Mouse (Mus musculus) forebrain, embryonic 12.5 days (tissue): ENCODE results near the gene Cd300lf. TPM values are rescaled to one million over a fixed set of nuclear protein-coding genes. Genes with fewer than 3 reads are reported as not detected.

Experiments
- ATAC-seq: fragments of 200-750 bp; cut with Nextera tagmentation; 2 replicates; pipeline ENCODE4 v1.8.0; 2017; ENCODE audit warnings: moderate TSS enrichment; ENCODE audit not compliant: low FRiP score
- H3K27ac ChIP-seq: fragments of 300-500 bp; sonication (generic); 2 replicates; pipeline ENCODE4 v1.5.1; 2016; ENCODE audit warnings: mild to moderate bottlenecking
- H3K27me3 ChIP-seq: fragments of 300-500 bp; sonication (generic); 2 replicates; pipeline ENCODE4 v1.6.1; 2016; ENCODE audit warnings: mild to moderate bottlenecking
- H3K36me3 ChIP-seq: fragments of 300-500 bp; sonication (generic); replicated peaks from 2 replicates; pipeline ENCODE4 v1.6.1; 2016; ENCODE audit warnings: mild to moderate bottlenecking
- H3K4me1 ChIP-seq: fragments of 300-500 bp; sonication (generic); 2 replicates; pipeline ENCODE4 v1.6.1; 2016
- H3K4me2 ChIP-seq: fragments of 300-500 bp; sonication (generic); 2 replicates; pipeline ENCODE4 v1.6.1; 2016; ENCODE audit warnings: mild to moderate bottlenecking, moderate library complexity
- H3K4me3 ChIP-seq: fragments of 300-500 bp; sonication (generic); replicated peaks from 2 replicates; pipeline ENCODE4 v1.5.1; 2016; ENCODE audit warnings: mild to moderate bottlenecking
- H3K9ac ChIP-seq: fragments of 300-500 bp; sonication (generic); 2 replicates; pipeline ENCODE4 v1.6.1; 2016; ENCODE audit warnings: mild to moderate bottlenecking
- H3K9me3 ChIP-seq: fragments of 300-500 bp; sonication (generic); 2 replicates; pipeline ENCODE4 v1.6.1; 2016
- WGBS: fragments of 180-500 bp; shearing (Covaris S2); methylation state at CpG from one replicate; pipeline ENCODE4 v1.1.7; 2016; 5-methylcytosine and 5-hydroxymethylcytosine counted together
- polyA plus RNA-seq: library from polyadenylated mRNA; unstranded; fragments of >200 nt; fragmentation: Nextera tagmentation; extraction: Ambion mirVana; gene quantifications from 2 replicates; pipeline ENCODE4 v1.2.1, GENCODE M21; 2016

Gene Cd300lf
- polyA plus RNA-seq, 1 experiment from 2014 or later = 0.19 TPM

GRCm38 (mm10) chr11:115157933-115158719 lies 24.3 kb upstream of the Cd300lf start:
- Histone ChIP-seq H3K4me2 (no peak overlapping the region), H3K9me3 (no peaks in the 10 kb centered on the region), H3K9ac (no peak overlapping the region), H3K27ac (no peak overlapping the region), H3K4me1 (peaks cover 28% of the 10 kb centered on the region), H3K36me3 (no peaks in the 10 kb centered on the region), H3K4me3 (no peak overlapping the region), H3K27me3 (peaks cover 73% of the 10 kb centered on the region)
- 32% methylated on average over 12 of the region's 12 CpGs for WGBS
- no peak for ATAC-seq

GRCm38 (mm10) chr11:115155053-115155634 lies 21.4 kb upstream of the Cd300lf start:
- H3K9me3 ChIP-seq = no peaks in the 10 kb centered on the region
- H3K4me3 ChIP-seq = no peak overlapping the region
- no peak overlapping the region for H3K27ac ChIP-seq
- H3K36me3 ChIP-seq = no peaks in the 10 kb centered on the region
- H3K9ac ChIP-seq = no peak overlapping the region
- H3K27me3 ChIP-seq = peaks cover 63% of the 10 kb centered on the region
- no peak for ATAC-seq
- no peak overlapping the region for H3K4me2 ChIP-seq
- WGBS = 27% methylated on average over 5 of the region's 5 CpGs
- H3K4me1 ChIP-seq = peaks cover 33% of the 10 kb centered on the region

DNA sequence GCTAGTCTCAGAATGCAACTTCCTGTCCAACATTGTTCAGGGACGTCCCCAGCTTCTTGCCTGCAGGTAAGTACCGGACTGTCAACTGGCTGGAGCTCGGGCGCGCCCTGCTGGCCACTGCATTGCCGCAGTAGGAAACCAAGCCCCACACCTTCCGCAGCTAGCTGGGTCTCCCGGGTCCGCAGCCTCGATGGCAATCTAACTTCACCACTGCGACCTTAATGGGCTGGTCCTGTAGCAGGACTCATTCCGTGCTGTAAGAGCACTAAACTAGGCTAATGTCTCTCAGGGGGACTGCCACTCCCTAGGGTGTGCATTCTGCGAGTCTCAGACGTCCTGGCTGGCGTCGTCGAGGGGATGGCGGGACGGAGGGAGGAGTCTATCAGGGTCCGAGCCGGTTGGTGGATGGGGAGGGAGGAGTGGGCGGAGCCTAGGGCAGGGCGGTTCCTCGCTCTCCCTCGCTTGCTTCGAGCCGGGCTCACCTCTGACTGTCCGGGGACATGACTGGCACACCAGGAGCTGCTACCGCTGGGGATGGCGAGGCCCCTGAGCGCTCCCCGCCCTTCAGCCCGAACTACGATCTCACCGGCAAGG lies 20.0 kb upstream of the Cd300lf start:
- WGBS = 1% methylated on average over 35 of the region's 35 CpGs
- Histone ChIP-seq H3K4me1 (peaks cover 33% of the 10 kb centered on the region), H3K27ac (no peak overlapping the region), H3K27me3 (peaks cover 58% of the 10 kb centered on the region), H3K36me3 (no peaks in the 10 kb centered on the region), H3K4me2 (peak overlapping the region; percentile 46), H3K9me3 (no peaks in the 10 kb centered on the region), H3K4me3 (peak overlapping the region; percentile 30), H3K9ac (no peak overlapping the region)
- peak; percentile 61 for ATAC-seq

DNA sequence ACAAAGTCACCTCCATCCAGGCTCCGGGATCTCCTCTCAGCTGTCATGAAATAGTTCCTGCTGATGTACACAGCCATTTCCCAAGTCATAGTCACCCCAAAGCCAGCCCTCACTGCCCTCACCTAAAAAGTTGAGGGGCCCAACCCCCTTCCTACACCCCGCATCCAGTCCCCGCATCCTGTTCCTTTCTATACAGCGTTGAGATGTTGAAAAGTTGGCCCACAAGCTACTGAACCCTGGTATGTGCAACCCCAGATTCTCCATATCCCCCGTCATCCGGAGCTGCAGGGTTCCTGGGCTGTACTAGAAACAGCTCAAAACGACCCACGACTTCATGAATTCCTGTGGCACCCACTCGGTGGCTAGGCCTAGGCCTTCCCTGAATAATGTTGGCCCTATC lies 19.3 kb upstream of the Cd300lf start:
- WGBS = 82% methylated on average over 9 of the region's 9 CpGs
- Histone ChIP-seq H3K4me2 (no peak overlapping the region), H3K4me1 (peaks cover 29% of the 10 kb centered on the region), H3K36me3 (no peaks in the 10 kb centered on the region), H3K9me3 (no peaks in the 10 kb centered on the region), H3K27ac (no peak overlapping the region), H3K9ac (no peak overlapping the region), H3K4me3 (no peak overlapping the region), H3K27me3 (peaks cover 58% of the 10 kb centered on the region)
- ATAC-seq = no peak

GRCm38 (mm10) chr11:115151755-115152429 lies 18.1 kb upstream of the Cd300lf start:
- Histone ChIP-seq H3K27ac (no peak overlapping the region), H3K4me1 (peaks cover 23% of the 10 kb centered on the region), H3K4me2 (peak overlapping the region; percentile 52), H3K9me3 (no peaks in the 10 kb centered on the region), H3K27me3 (peaks cover 48% of the 10 kb centered on the region), H3K9ac (peak overlapping the region; percentile 34; the same call in 1 of the 2 replicates), H3K36me3 (no peaks in the 10 kb centered on the region), H3K4me3 (peak overlapping the region; percentile 32)
- WGBS = 8% methylated on average over 15 of the region's 15 CpGs
- ATAC-seq = peak; percentile 81

GRCm38 (mm10) chr11:115150741-115151254 lies 17.0 kb upstream of the Cd300lf start:
- Histone ChIP-seq H3K27ac (no peak overlapping the region), H3K9me3 (no peaks in the 10 kb centered on the region), H3K27me3 (peaks cover 38% of the 10 kb centered on the region), H3K9ac (no peak overlapping the region), H3K4me2 (no peak overlapping the region), H3K4me1 (peaks cover 23% of the 10 kb centered on the region), H3K36me3 (no peaks in the 10 kb centered on the region), H3K4me3 (no peak overlapping the region)
- ATAC-seq = no peak
- WGBS = 78% methylated on average over 6 of the region's 6 CpGs

- H3K4me2 ChIP-seq = no peak overlapping the region
- H3K4me1 ChIP-seq = peaks cover 13% of the 10 kb centered on the region
- H3K4me3 ChIP-seq = no peak overlapping the region
- H3K36me3 ChIP-seq = no peaks in the 10 kb centered on the region
- WGBS = 85% methylated on average over 4 of the region's 4 CpGs
- peaks cover 8% of the 10 kb centered on the region; the same call in 1 of the 2 replicates for H3K27me3 ChIP-seq
- no peak overlapping the region for H3K27ac ChIP-seq
- no peaks in the 10 kb centered on the region for H3K9me3 ChIP-seq
- H3K9ac ChIP-seq = no peak overlapping the region
- no peak for ATAC-seq
Measured at GRCm38 (mm10) chr11:115147813-115148212, 14.0 kb upstream of the Cd300lf start.

DNA sequence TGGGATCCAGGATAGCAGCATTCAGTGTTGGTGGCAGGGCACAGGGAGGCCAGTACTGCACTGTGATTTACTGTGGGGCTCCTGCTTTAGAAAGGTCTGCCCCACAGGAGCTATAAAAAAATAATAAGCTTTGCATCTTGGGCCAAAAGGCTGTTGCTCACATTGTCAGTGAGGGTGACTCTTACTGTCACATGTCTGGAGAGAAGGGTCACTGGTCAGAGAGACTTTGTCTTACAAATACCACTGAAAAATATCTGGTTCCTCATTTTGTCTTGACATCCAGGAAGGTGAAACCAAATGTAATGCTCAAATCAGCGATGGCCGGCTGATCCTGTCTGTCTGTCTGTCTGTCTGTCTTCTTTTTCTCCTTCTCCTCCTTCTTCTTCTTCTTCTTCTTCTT lies 8.2 kb upstream of the Cd300lf start:
- H3K4me3 ChIP-seq = no peak overlapping the region
- H3K36me3 ChIP-seq = no peaks in the 10 kb centered on the region
- no peaks in the 10 kb centered on the region for H3K9me3 ChIP-seq
- H3K4me1 ChIP-seq = no peaks in the 10 kb centered on the region
- no peak for ATAC-seq
- no peaks in the 10 kb centered on the region for H3K27me3 ChIP-seq
- no peak overlapping the region for H3K4me2 ChIP-seq
- 86% methylated on average over 2 of the region's 2 CpGs for WGBS
- no peak overlapping the region for H3K9ac ChIP-seq
- H3K27ac ChIP-seq = no peak overlapping the region

DNA sequence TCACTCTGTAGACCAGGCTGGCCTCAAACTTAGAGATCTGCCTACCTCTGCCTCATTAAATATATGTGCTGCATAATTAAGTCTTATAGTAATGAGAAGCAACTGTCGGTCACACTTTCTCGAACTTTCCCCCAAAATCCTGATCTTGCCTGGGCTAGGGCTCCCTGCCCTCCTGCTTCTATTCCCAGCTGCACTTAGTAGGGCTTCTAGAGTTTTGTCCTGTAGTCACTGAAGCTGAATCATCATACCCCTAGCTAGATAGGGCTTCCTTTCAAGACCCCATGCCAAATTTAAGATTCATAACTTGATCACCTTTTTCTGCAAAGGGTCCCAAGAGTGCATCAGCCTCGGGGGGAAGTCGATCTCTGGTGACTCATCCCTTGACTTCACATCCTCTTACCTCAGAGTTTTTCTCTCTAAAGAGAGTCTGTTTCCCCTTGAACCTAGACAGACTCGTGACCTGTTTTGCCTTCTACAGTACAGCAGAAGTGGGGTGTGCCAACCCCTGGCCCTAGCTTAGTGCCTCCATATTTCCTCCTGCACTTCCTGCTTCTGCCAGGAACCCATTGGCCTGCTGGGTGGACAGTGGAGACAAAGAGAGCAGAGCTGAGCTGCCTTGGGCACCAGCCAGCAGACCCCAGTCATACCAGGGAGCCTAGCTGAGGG lies 4.9 kb upstream of the Cd300lf start:
- Histone ChIP-seq H3K9ac (no peak overlapping the region), H3K4me3 (no peak overlapping the region), H3K36me3 (no peaks in the 10 kb centered on the region), H3K4me1 (no peaks in the 10 kb centered on the region), H3K4me2 (no peak overlapping the region), H3K27ac (no peak overlapping the region), H3K27me3 (no peaks in the 10 kb centered on the region), H3K9me3 (no peaks in the 10 kb centered on the region)
- 89% methylated on average over 5 of the region's 5 CpGs for WGBS
- ATAC-seq = no peak

GRCm38 (mm10) chr11:115131768-115132381 lies 1.9 kb downstream of the Cd300lf start:
- Histone ChIP-seq H3K4me2 (no peak overlapping the region), H3K36me3 (no peaks in the 10 kb centered on the region), H3K4me3 (no peak overlapping the region), H3K4me1 (no peaks in the 10 kb centered on the region), H3K27me3 (no peaks in the 10 kb centered on the region), H3K9ac (no peak overlapping the region), H3K27ac (no peak overlapping the region), H3K9me3 (no peaks in the 10 kb centered on the region)
- no peak for ATAC-seq
- 90% methylated on average over 8 of the region's 8 CpGs for WGBS

DNA sequence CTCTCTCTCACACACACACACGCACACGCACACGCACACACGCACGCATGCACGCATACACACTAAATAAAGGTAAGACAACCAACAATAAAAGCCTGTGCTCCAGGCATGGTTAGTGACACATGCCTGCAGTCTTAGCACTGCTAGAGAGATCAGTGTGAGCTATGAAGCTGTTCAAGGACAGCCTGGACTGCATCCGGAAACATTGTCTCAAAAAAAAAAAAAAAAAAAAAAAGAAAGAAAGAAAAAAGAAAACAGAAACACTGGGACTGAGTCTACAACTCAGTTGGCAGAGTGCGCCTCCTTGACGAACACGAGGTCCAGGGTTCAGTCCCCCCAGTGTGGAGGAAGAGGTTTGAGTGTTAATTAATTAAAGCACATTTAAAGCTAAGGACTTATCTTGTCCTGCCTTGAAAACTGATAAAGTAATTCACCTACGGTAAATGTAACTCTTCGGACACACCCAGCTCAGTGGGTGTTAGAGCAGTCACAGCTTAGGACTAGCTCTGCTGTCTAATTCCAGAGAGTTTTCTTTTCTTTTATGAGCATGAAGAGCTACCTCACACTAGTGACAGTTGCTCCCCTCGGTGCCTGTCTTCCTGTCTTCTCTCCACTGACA lies 4.2 kb downstream of the Cd300lf start:
- no peak overlapping the region for H3K4me2 ChIP-seq
- no peak overlapping the region for H3K9ac ChIP-seq
- no peak overlapping the region for H3K27ac ChIP-seq
- H3K4me3 ChIP-seq = no peak overlapping the region
- 83% methylated on average over 13 of the region's 13 CpGs for WGBS
- H3K9me3 ChIP-seq = no peaks in the 10 kb centered on the region
- no peaks in the 10 kb centered on the region for H3K36me3 ChIP-seq
- no peak for ATAC-seq
- no peaks in the 10 kb centered on the region for H3K4me1 ChIP-seq
- H3K27me3 ChIP-seq = peaks cover 4% of the 10 kb centered on the region; the same call in 1 of the 2 replicates
